Mouse (Mus musculus): ENCODE measurements around the gene Myod1. TPM values are rescaled to one million over a fixed set of nuclear protein-coding genes. Genes with fewer than 3 reads are reported as not detected.
A peak's percentile ranks its signal among the peaks of the same experiment; 100 is the strongest.

The Myod1 gene
- total RNA-seq, 1 experiment from 2014 or later, result not detected

DNA sequence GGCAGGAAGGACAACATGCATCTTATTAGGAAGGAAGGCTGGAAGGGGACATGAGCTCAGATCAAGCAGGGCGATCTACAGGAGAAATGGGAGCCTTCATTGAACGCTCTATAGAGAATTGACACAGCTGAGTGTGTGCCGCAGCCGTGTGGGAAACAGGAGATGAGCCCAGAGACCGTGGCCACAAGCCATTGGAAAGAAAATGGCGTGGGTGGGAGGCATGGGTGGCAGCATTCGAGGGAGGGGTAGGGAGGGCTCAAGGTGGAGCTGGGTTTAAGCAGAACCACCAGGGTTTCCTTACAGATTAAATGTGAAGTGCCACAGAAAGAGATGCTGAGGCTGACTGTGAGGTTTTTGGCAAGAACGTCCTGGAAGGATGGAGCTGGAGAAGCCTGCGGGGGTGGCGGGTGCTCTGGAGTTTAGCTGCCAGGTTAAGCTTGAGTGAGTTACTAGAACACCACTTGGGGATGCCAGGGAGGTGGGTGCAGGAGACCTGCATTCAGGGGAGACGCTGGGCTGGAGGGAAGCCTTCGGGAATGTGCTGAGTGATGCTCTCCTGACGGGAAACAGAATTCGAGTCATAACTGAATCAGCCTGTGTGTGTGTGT lies 39.6 kb downstream of the Myod1 start:
- no peak for DNase-seq

DNA sequence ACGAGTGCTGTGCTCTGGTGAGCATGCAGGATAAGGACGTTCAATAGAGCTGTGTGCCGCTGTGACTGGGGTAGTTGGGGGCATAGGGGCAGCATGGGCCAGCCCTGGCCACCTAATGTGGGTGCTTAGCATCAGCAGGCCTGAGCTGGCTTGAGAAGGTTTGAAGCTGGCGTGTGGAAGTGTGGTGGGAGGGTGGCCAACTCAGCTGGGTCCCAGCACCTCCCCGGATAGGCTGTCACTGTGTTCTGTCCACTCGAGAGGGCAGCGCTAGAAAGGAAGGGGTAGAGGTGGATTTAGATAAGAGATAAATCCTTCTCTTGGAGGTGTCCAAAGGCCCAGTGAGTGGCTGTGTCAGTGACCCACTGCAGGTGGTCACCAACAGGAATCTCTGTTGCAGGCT lies 41.2 kb downstream of the Myod1 start:
- DNase-seq, result no peak

DNA sequence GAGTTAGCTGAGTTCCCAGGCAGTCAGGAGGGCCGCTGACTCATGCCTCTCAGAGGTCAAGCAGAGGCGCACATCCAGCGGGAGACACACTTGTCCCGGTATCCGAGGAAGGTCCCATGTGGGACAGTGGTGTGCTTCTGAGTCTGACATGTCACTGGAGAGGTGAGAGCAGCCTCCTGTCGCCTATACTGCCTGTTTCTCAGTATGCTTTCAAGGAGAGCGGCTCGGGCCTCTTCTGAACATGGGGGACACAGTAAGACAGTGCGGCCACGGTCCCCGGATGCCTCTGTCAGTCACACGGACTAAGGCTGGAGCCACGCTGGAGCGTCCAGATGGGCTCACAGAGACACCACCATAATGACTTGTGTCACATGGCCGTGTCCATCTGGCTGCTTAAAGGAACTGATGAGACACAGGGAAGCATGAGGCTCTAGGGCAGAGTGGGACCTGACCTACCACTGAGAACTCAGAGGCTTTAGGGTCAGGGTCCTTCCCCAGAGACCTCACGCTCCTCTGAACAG lies 41.9 kb downstream of the Myod1 start:
- no peak for DNase-seq

DNA sequence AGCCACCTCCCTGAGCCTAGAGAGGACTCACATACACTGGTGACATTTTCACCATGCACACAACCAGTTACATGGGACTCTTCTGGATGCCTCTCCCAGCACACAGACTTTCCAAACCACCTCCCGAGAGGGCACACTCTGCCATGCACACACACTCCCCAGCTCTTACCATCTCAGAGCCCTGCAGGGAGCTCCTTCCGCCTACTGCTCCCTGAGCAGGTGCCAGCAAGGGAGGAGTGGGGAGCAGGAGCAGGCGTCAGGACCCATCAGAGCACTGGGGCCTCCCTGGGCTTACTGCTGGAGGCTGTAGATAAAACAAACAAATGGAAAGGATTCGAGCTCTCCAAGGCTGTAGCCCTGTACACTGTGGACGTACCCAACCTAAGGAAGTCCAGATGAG lies 45.3 kb downstream of the Myod1 start:
- DNase-seq, result no peak

DNA sequence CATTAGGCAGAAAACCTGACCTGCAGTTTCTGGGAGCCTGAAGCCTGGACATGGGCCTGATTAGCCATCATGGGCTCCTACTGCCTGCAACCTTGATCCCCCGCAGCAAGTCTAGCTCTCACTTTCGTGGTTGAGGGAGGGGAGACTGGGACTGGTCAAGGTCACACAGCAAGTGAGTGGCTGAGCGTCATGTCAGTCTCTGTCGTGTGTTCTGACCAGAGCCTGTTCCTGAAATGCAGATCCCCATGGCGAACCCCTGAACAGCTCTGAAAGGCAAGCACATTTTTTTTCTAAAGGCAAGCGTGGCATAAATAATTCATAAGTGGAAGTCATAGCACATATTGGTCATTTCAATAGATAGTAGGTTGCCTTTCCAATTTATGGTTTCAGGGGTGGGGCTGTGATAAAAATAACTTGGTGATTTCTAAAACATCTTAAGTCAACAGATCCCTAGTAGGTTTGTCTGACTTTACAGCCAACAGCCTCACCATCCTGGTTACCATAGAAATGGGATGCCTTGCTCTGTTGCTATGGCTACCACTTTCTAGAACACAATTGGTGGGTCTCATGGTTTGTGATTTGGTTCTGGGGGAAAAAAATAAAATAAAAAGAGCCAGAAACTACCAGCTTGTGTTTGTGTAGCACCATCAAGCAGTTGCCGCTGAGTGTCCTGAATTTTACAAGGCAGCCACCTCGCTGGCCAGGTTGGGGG lies 45.9 kb downstream of the Myod1 start:
- no peak for DNase-seq

DNA sequence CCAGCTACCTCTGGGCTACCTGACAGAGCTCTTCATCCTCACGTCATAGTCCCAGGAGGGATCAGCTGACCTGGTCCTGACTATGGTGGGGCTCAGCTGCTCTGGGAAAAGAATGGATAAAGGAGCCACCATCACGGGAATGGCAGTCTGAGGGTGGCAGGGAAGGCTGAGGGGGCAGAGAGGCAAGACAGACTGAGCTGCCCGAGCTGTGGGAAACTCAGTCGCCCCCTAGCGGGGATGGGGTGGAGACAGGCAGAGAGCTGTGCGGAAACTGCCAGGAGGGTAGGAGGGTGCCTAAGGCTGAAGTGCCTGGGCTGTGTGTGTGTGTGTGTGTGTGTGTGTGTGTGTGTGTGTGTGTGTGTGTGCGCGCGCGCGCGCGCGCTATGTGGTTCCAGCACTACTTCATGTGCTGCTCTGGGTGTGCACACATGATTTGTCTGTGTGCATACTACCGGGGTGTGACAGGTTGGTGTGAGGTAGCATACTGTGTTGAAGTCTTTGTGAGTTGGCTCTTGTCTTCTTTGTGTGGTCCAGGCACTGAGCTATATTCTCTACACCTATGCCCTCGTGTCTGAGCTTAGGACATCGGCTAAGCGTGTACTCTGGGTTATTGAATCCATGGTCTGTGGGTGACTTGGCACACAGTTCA lies 46.6 kb downstream of the Myod1 start:
- DNase-seq, result peak; percentile 66

DNA sequence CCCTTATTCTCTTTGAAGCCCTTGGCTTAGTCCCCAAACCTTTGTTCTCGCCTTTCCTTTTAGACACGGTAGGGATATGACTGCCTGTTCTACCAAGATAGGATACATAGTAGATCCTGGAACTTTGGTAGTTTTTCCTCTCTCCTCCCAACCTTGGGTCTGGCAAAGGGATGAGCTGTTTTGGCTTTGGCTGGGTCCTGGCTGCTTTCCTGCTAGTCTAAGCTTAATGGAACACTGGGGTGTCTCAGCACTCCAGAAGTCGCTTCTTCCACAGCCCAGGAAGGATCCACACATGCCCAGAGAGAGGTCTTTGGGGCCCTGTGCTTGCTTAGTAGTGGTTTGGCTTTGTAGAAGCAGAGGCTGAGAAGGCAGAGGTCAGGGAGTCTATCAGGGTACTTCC lies 47.7 kb downstream of the Myod1 start:
- no peak for DNase-seq

DNA sequence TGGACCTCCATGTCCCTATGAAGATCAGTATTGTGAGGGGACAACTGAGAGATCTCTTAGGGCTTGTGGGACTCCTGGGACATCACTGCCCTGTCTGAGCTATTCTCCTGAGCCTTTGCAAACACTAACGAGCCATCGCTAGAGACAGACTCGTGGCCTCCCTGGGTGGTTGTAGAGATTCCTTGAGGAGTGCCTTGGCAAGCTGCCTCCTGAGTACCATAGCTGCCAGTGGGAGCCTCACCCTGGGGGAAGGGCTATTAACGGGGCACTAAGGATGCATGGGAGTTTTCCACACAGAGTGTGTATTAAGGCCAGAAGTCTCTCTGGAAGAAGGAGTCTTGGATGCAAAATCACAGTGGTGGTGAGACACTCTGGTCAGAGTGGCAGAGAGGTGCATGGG lies 48.7 kb downstream of the Myod1 start:
- DNase-seq, result no peak

Other genes with a start within 250 kb of the Myod1 start
- gene Abcc8, start 196.4 kb upstream of the Myod1 start, total RNA-seq (2021), result 1.0 and 1.8 TPM in 2 replicates
- 2.5 and 2.7 TPM in 2 replicates for gene Ush1c, start 138.0 kb upstream of the Myod1 start, total RNA-seq (2021)
- gene Otog, start 135.5 kb upstream of the Myod1 start, total RNA-seq (2021), result 2.3 and 2.4 TPM in 2 replicates
- gene Kcnc1, start 20.0 kb downstream of the Myod1 start, total RNA-seq (2021), result 0.33 TPM in 2 replicates

Data from adrenal gland, postnatal 25 days (tissue).